Mouse (Mus musculus) C2C12 (cell line): ENCODE data around the gene Eif4e.

ENCODE experiments used
- CEBPB ChIP-seq: IDR thresholded peaks from one replicate; pipeline ENCODE4 v1.6.1; 2011; ENCODE audit warnings: low read depth, mild to moderate bottlenecking, control low read depth, moderate library complexity
- CTCF ChIP-seq: IDR thresholded peaks from one replicate; pipeline ENCODE4 v1.5.1; 2011; ENCODE audit not compliant: control insufficient read depth, insufficient read depth, insufficient read length
- MAX ChIP-seq: IDR thresholded peaks from one replicate; pipeline ENCODE4 v1.6.1; 2011; ENCODE audit warnings: mild to moderate bottlenecking, control low read depth
- USF1 ChIP-seq: IDR thresholded peaks from one replicate; pipeline ENCODE4 v1.6.1; 2011; ENCODE audit warnings: low read depth, mild to moderate bottlenecking, control low read depth, moderate library complexity

DNA sequence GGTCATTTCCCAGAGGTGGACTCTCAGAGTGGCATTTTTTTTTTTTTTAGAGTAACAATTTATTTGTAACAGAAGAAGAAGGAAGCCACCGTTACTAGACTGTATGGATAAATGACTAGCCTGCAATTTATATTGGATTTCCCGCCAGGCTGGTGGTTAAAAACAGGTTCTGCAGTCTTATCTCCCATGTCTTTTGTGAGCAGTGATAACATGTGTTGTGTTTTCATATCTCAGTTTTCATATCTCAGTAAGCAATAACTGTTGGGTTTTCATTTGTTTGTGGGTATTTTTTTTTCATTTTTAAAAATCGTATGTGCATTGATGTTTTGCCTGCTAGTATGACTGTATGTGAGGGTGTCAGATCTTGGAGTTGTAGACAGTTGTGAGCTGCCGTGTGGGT is 65.0 kb downstream of the Eif4e start:
- TF ChIP-seq CTCF: no peak
- no peak for TF ChIP-seq CEBPB
- no peak for TF ChIP-seq USF1
- no peak for TF ChIP-seq MAX
